Mouse (Mus musculus) cortical plate, adult 2 months (tissue): Measurements from ENCODE around the gene Slc22a18.
A peak's percentile ranks its signal among the peaks of the same experiment; 100 is the strongest.

ENCODE experiments used
- CTCF ChIP-seq: fragments of 200-500 bp; IDR thresholded peaks from 2 replicates; pipeline ENCODE4 v1.5.1; 2011; ENCODE audit warnings: mild to moderate bottlenecking, control low read depth, low read length; ENCODE audit not compliant: insufficient read depth; ENCODE audit errors: extremely low read depth
- POLR2A ChIP-seq: fragments of 200-500 bp; IDR thresholded peaks from 2 replicates; pipeline ENCODE4 v1.6.1; 2011; ENCODE audit warnings: mild to moderate bottlenecking, low read length, control low read depth; ENCODE audit not compliant: insufficient read depth; ENCODE audit errors: extremely low read depth

DNA sequence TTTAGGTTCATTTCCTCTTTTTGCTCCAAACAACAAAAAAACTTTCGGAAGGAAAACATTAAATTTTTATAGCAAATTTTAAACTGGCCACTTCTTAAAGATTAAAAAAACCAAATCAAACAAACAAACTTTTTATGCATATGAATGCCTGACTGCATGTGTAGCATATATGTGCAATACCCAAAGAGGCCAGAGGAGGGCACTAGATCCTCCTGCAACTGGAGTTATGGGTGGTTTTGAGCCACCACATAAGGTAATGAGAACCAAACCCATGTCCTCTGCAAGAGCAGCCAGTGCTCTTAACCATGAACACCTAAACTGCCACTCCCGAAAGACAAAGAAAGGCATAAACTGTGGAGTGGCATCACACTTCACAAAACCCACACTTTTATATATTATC, 70.8 kb downstream of the Slc22a18 start:
- TF ChIP-seq POLR2A: no peak
- peak; percentile 17; the same call in 1 of the 2 replicates for TF ChIP-seq CTCF
